In the genomic region with DNA sequence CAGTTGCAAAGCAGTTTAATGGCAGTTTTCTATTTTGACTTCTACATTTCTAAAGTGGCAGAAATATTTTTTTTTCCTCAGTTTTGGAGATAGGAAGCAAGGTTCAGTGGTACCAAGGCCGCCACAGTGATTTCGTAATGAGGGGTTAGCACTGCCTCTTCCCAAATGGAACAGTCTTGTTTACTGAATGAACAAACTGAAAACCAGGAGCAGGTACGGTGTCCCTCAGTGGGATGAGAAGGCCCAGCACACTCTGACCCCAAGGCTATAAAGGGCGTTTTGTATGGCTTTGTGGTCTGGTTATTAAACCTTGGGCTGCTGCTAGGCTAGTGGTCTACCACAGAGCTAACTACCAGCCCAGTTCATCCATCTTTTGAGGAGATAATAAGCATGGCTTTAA, we compare ENCODE assay signal across 17 mouse cellular contexts.
"Had no signal": no experiment of that assay in that cellular context is flagged by ENCODE, and none has a peak within 500 bp of the region (broad histone marks: within the 10 kb centered on the region; RNA-seq: fewer than 3 reads in every experiment).

No protein-coding gene starts in this region.

- H3K9me3 ChIP-seq: limb, embryonic 10.5 days; limb, embryonic 13.5 days; liver, embryonic 15.5 days; megakaryocyte, embryonic 14.5 days had no signal

- H3K4me3 ChIP-seq: layer of hippocampus, adult 2 months; limb, embryonic 10.5 days; limb, embryonic 13.5 days; liver, embryonic 15.5 days; megakaryocyte, embryonic 14.5 days had no signal

- DNase-seq: kidney, adult 18-20 months; kidney, adult 9 months; kidney, postnatal 14 days; kidney, postnatal 4 days; layer of hippocampus, adult 9-11 months; lung, embryonic 14.5 days; lung, postnatal 36 days; midbrain, embryonic 14.5 days; thymus, adult 18-20 months; thymus, postnatal 36 days had no signal

- H3K27me3 ChIP-seq: limb, embryonic 13.5 days; liver, embryonic 15.5 days had no signal

- H3K9ac ChIP-seq: limb, embryonic 13.5 days; liver, embryonic 15.5 days; lung, embryonic 14.5 days had no signal

- ATAC-seq: lung, postnatal 0 days had no signal

- H3K27ac ChIP-seq: layer of hippocampus, adult 2 months; limb, embryonic 10.5 days; limb, embryonic 13.5 days; liver, embryonic 15.5 days had no signal

- H3K36me3 ChIP-seq: limb, embryonic 10.5 days; limb, embryonic 13.5 days; liver, embryonic 15.5 days had no signal

- H3K4me2 ChIP-seq: limb, embryonic 13.5 days; liver, embryonic 15.5 days; lung, embryonic 14.5 days; midbrain, embryonic 11.5 days had no signal
